Mouse (Mus musculus) bone marrow macrophage, adult 2 months (primary cell): Measurements from ENCODE around the gene Zfp579. TPM values are rescaled to one million over a fixed set of nuclear protein-coding genes. Genes with fewer than 3 reads are reported as not detected.
A peak's percentile ranks its signal among the peaks of the same experiment; 100 is the strongest.

ENCODE experiments used
- H3K27ac ChIP-seq: 2 replicates; pipeline ENCODE4 v1.5.1; 2012; ENCODE audit warnings: low read depth, low read length; ENCODE audit not compliant: insufficient read depth
- H3K4me1 ChIP-seq: 2 replicates; pipeline ENCODE4 v1.6.1; 2012; ENCODE audit warnings: low read length; ENCODE audit not compliant: control insufficient read depth, insufficient read depth
- H3K4me3 ChIP-seq: 2 replicates; pipeline ENCODE4 v1.5.1; 2012; ENCODE audit warnings: mild to moderate bottlenecking, low read length, moderate library complexity; ENCODE audit not compliant: insufficient read depth
- CTCF ChIP-seq: IDR thresholded peaks from 2 replicates; pipeline ENCODE4 v1.5.1; 2012; ENCODE audit warnings: low read depth, mild to moderate bottlenecking, low read length, moderate library complexity
- POLR2A ChIP-seq: IDR thresholded peaks from 2 replicates; pipeline ENCODE4 v1.6.1; 2012; ENCODE audit warnings: mild to moderate bottlenecking, low read depth, low read length, borderline replicate concordance
- polyA plus RNA-seq: library from polyadenylated mRNA; stranded (reverse); fragments of >200 nt; gene quantifications from 2 replicates; pipeline ENCODE4 v1.2.4, GENCODE M21; 2012; ENCODE audit not compliant: missing spikeins, insufficient read depth, insufficient read length

Gene Zfp579
- polyA plus RNA-seq, 1 experiment: 34.6 TPM

DNA sequence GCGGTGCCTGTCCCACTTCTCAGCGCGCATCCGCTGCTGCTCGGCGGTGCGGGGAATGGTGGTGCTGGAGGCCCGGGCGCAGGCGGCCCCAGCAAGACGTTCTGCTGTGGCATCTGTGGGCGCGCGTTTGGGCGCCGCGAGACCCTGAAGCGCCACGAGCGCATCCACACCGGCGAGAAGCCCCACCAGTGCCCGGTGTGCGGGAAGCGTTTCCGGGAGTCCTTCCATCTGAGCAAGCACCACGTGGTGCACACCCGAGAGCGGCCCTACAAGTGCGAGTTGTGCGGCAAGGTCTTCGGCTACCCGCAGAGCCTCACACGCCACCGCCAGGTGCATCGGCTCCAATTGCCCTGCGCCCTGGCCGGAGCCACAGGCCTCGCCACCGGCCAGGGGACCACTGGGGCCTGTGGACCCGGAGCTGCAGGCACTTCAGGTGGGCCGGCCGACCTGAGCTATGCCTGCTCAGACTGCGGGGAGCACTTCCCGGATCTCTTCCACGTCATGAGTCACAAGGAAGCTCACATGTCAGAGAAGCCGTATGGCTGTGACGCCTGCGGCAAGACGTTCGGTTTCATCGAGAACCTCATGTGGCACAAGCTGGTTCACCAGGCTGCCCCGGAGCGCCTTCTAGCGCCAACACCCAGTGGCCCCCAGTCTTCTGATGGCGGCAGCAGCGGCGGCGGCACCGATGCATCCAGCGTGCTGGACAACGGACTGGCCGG, 34.8 kb upstream of the Zfp579 start:
- TF ChIP-seq CTCF (no peak), POLR2A (no peak)
- Histone ChIP-seq H3K27ac (no peak overlapping the region), H3K4me1 (no peaks in the 10 kb centered on the region), H3K4me3 (no peak overlapping the region)

DNA sequence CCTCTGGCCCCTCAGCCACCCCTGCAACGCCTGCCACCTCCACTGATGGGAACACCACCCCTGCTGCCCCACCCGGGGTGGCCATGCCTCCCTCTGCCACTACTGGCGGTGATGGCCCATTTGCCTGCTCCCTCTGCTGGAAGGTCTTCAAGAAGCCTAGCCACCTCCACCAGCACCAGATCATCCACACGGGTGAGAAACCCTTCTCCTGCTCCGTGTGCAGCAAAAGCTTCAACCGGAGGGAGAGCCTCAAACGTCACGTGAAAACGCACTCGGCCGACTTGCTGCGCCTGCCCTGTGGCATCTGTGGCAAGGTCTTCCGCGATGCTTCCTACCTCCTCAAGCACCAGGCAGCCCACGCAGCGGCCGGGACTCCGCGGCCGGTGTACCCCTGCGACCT, 34.0 kb upstream of the Zfp579 start:
- Histone ChIP-seq H3K4me1 (no peaks in the 10 kb centered on the region), H3K27ac (no peak overlapping the region), H3K4me3 (no peak overlapping the region)
- TF ChIP-seq CTCF: no peak
- no peak for TF ChIP-seq POLR2A

- H3K27ac ChIP-seq: no peak overlapping the region
- no peaks in the 10 kb centered on the region for H3K4me1 ChIP-seq
- no peak overlapping the region for H3K4me3 ChIP-seq
- no peak for TF ChIP-seq POLR2A
- no peak for TF ChIP-seq CTCF
These were observed 33.6 kb upstream of the Zfp579 start for GRCm38 (mm10) chr7:5029543-5029942.

GRCm38 (mm10) chr7:5021197-5021596, 25.2 kb upstream of the Zfp579 start:
- TF ChIP-seq POLR2A (no peak), CTCF (no peak)

DNA sequence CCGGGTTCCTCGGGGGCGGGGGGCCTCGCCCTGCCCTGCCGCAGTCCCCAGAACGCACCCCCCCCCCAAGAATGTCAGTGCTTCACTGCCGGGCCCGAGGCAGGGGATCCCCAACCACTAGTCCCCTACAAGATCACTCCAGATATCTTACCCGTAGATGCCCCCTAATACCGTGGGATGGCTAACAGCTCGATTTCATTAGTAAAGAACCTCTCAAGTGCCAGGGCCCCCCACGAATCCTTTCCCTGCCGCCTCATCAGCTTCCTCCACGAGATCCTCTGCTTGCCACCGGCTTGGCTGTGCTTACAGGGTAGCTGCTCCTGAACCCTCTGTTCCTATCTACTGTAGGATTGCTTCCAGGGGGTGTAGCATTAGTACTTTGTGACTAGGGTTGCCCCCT, 24.7 kb upstream of the Zfp579 start:
- H3K27ac ChIP-seq: peak overlapping the region; percentile 88
- H3K4me3 ChIP-seq: peak overlapping the region; percentile 93
- TF ChIP-seq POLR2A (no peak), CTCF (no peak)
- peaks cover 18% of the 10 kb centered on the region for H3K4me1 ChIP-seq

More at GRCm38 (mm10) chr7:5021197-5021596, 25.2 kb upstream of the Zfp579 start:
- H3K27ac ChIP-seq: peak overlapping the region; percentile 88; the same call in 1 of the 2 replicates
- peaks cover 18% of the 10 kb centered on the region for H3K4me1 ChIP-seq
- H3K4me3 ChIP-seq: peak overlapping the region; percentile 93

GRCm38 (mm10) chr7:5020000-5020681, 24.2 kb upstream of the Zfp579 start, which contains the start of the genes Zfp865 and Ccdc106:
Zfp865 (plus strand) TSS chr7:5020376.
Ccdc106 (plus strand) TSS chr7:5020553.
- TF ChIP-seq POLR2A (no peak), CTCF (no peak)
- Histone ChIP-seq H3K4me1 (peaks cover 18% of the 10 kb centered on the region), H3K4me3 (peak within 1 kb of the TSS; percentile 93), H3K27ac (peak within 1 kb of the TSS; percentile 88)

- Histone ChIP-seq H3K4me3 (peak overlapping the region; percentile 93), H3K4me1 (peaks cover 18% of the 10 kb centered on the region)
These were observed 23.6 kb upstream of the Zfp579 start for GRCm38 (mm10) chr7:5019576-5019975.

GRCm38 (mm10) chr7:5017931-5018330, 22.0 kb upstream of the Zfp579 start:
- H3K27ac ChIP-seq: no peak overlapping the region
- peaks cover 23% of the 10 kb centered on the region for H3K4me1 ChIP-seq

More at GRCm38 (mm10) chr7:5019576-5019975, 23.6 kb upstream of the Zfp579 start:
- H3K27ac ChIP-seq: peak overlapping the region; percentile 88

GRCm38 (mm10) chr7:5017352-5017751, 21.4 kb upstream of the Zfp579 start:
- no peak overlapping the region for H3K4me3 ChIP-seq
- peaks cover 24% of the 10 kb centered on the region for H3K4me1 ChIP-seq
- TF ChIP-seq POLR2A (no peak), CTCF (no peak)
- no peak overlapping the region for H3K27ac ChIP-seq

More at GRCm38 (mm10) chr7:5017931-5018330, 22.0 kb upstream of the Zfp579 start:
- no peak overlapping the region for H3K4me3 ChIP-seq
- no peak for TF ChIP-seq CTCF
- no peak for TF ChIP-seq POLR2A

DNA sequence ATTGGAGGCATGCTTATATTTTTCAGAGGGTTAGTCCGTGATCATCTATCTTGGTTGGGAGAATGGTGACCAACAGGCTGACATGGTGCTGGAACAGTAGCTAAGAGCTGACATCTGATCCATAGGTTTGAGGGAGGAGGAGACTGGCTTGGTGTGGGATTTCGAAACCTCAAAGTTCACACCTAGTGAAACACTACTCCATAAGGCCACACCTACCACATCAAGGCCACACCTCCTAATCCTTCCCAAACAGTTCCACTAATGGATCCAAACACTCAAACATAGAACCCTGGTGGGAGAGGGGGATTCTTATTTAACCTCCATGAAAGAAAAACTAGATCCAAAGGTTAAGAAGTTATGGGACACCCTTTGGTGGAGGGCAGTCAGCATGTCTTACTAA, 21.0 kb upstream of the Zfp579 start:
- H3K4me3 ChIP-seq: no peak overlapping the region
- TF ChIP-seq POLR2A (no peak), CTCF (no peak)
- no peak overlapping the region for H3K27ac ChIP-seq
- H3K4me1 ChIP-seq: peaks cover 24% of the 10 kb centered on the region

GRCm38 (mm10) chr7:5016057-5016456, 20.1 kb upstream of the Zfp579 start:
- Histone ChIP-seq H3K4me1 (peaks cover 18% of the 10 kb centered on the region), H3K4me3 (peak overlapping the region; percentile 94), H3K27ac (peak overlapping the region; percentile 80)
- no peak for TF ChIP-seq CTCF
- no peak for TF ChIP-seq POLR2A
